Mouse (Mus musculus) embryo, embryonic 9.5 days (tissue): ENCODE data around the gene Gmpr2.

Experiments
- DNase-seq: peaks from one replicate; pipeline ENCODE4 v3.0.0-alpha.2; 2017; ENCODE audit errors: extremely low spot score

The Gmpr2 gene

DNA sequence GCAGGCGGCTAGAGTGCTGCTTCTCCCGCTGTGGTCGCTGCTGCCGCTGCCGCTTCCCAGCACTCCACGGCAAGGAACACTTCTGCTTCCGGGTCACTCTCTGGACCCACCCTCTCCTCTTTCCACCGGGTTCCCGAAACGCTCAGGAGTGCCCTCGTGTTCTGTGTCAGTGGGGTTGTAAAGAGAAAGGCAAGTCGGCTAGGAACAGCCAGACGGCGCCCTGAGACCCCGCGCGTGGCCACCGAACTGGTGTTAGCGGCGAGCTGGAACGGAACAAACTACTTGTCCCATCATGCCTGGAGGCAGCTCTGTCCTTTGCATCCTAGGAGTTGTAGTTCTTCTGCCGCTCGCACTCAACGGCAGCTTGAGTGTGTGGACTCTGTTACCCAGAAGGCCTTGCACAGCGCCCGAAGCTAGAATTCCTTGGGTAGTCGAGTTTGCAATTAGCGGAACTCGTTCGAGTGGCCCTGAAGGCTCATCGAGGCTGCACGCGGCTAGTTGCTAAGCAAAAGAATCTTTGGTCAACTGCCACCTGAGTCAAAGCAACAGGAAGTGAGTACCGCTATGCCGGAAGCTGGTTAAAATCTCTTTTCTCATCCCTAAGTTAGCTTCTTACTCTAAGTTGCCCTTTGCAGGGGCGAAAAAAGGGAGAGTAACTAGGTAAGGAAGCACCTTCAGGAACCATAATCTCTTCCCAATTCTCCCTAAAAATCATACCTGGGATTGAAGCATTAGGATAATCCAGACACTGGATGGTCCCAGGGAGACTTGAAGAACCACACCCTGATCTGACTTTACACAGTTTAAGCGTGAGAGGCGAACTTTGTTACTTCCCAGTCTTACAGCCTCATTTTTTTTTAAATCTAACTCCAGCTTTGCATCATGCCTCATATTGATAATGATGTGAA lies at the start of gene Gmpr2, which contains the start of gene Nedd8:
Gene Gmpr2, plus strand, starts transcription at position 109 of the 908 bp plus-strand sequence.
Gene Nedd8, minus strand, starts transcription at position 292 of the 908 bp plus-strand sequence.
- DNase-seq, result peak; percentile 94

DNA sequence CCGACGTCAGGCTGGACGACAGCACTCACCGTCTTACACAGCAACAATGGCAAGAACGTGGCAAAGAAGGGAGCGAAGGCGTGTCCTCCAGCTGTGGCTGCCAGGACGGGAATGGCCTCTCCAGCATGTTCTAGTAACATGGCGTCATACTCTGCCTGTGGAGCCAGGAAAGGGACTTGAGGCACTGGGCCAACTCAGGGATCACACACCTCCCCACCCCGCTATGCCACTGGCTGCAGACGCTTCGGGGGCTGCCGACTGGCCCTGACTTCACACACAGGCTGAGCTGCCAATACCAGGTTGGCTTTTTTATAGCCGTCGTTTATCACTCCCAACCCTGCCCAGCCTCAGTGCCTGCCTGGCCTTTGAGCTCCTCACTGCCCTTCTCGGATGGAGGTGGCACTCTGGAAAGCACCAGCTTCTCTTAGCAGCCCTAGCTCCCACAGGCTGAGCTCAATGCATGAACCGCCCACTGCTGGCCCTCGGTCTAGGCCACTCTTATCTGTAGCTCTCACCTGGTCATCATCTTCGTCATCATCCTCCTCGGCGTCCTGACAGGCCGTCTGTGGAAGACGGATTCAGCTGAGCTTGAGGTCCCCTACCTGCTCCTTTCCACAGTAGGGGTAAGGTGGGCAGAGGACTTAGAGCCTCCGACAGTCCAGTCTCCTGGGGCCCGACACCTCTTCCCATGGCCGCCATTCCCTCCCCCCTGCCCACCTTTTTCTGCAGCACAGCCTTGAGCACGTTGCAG lies 43.5 kb upstream of the Gmpr2 start:
- no peak for DNase-seq

- DNase-seq, result no peak
These were observed 42.4 kb upstream of the Gmpr2 start for GRCm38 (mm10) chr14:55629312-55629711.

DNA sequence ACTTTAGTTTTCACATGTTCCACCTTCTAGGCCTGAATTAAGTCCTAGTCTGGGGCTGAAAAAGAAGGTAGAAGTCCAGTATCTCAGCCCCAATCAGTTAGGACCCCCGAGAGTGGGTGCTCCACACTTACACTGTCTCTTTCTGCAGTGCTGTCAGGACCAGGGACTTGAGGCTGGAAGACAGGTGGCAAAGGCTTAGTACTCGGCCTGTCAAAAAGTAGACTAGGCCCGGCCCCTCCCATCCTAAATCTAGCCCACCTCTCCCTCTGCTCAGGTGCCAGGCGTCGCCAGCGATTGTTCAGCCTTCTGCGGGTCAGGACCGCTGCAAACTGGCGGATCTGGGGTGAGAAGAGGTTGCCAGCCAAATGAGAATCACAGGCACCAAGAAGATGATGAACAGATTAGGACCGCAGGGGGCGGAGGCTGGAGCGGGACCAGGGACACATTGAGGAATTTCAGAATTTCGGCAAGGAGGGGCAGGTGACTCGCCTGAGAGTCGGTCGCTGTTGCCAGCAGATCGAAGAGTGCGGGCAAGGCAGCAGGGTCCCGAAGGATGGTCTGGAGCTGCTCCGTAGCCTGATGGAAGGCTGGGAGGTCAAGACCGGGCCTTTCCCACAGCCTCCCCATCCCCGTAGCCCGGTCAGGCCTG lies 36.7 kb upstream of the Gmpr2 start:
- DNase-seq, result no peak

DNA sequence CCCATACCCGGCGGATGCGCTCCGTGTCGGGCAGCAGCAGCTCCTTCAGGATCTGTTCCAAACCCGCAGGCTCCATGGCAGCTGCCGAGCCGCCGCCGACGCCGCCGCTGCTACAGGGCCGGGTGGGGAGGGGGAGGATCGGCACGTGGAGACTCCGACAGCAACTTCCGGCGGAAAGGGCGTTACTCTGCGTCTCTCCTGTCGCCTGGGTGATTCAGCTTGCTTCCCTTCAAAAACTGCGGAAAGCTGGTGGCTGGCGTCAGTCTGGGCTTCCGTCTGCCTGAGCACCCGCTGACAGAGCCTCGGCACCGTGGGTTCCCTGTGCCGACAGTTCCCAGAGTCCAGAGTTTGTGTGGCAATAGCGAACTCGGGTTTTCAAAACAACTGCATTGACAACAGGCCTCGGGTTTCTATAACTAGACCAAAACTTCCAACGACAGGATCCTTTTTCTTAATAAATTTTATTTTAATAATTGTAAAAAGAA lies 36.2 kb upstream of the Gmpr2 start, which contains the start of gene Ipo4:
Gene Ipo4, minus strand, starts transcription at position 435 of the 485 bp plus-strand sequence.
- peak; percentile 88 for DNase-seq

GRCm38 (mm10) chr14:55637795-55638194 lies 33.9 kb upstream of the Gmpr2 start, which contains the start of gene Gm49378:
TSS of gene Gm49378 (minus strand) at chr14:55637895.
- no peak for DNase-seq

DNA sequence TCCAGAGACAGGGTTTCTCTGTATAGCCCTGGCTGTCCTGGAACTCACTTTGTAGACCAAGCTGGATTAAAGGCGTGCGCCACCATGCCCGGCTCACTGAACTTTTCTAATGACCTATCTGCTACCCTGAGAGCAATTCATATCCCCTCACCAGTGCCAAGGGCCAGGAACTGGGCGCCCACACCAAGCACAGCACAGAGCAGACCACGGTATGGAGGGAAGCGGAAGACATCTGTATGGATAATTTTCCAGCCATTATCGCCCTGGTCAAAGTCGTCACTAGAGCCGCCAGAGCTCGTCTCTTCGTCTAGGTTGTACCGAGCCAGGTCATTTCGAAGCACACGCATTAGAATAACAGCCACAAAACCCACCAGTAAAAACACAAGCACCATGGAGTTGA lies 30.9 kb upstream of the Gmpr2 start:
- DNase-seq, result no peak

GRCm38 (mm10) chr14:55641291-55641690 lies 30.4 kb upstream of the Gmpr2 start:
- DNase-seq, result no peak

DNA sequence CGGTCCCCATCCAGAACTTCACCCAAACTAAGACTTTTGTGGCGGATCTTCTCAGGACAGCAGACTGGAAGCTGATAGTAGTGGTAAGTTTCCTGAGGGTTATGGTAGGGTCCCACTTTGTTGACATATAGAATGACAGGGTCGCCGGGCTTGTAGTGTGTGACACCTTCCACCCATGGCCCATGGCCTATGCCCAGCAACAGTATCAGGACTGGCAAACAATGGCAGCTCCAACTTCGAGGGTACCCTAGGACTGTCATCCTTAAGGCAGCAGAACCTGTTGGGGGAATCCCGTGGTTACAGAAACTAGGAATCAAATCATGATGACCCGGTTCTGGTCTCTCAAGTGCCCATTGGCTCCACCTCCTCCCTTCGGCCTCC lies 29.1 kb upstream of the Gmpr2 start:
- no peak for DNase-seq

DNA sequence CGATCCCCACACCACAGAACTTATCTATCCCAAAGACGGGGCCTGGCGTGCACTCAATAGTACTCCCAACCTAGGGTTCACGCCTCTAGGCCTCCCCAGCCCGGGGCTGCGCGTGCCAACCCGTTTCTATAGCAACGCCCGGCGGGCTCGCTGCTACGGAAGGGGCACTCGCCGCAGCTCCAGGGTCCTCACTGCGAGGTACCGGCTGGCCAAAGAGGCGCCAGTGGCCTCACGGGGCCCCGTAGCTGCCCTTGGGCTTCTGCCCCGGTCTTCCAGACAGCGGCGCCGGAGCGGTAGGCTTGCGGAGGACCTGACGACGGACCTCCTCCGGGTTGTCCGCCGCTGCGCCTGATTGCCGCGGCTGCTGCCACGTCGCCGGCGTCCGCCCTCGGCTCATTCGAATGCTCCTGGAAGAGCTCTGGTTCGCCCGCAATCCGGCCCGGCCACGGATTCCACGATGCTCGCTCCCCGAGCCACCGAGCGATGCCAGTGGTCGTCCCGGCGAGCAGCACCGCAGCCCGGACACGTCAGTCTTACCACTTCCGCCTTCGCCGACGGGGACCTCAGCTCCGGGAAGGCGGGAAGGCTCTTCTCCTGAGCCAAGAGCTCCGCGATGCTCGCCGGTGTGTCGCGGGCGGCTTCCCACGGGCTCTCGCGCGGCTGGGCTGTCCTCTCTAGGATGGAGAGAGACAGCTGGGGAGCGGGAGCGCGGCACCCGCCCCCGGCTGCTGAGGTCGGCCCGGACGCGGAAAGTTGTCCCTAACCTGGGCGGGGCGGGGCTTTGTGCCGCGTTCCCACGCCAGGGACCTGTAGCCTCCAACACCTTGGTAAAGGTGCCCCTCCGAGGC lies 28.5 kb upstream of the Gmpr2 start, which contains the start of gene Tm9sf1:
Gene Tm9sf1, minus strand, starts transcription at position 747 of the 848 bp plus-strand sequence.
- peak; percentile 92 for DNase-seq

- DNase-seq, result peak; percentile 24
These were observed 27.4 kb upstream of the Gmpr2 start for GRCm38 (mm10) chr14:55644261-55644888.

- no peak for DNase-seq
These were observed 21.9 kb upstream of the Gmpr2 start, which contains the start of gene Tssk4 for GRCm38 (mm10) chr14:55649884-55650283. TSS of gene Tssk4 (plus strand) at chr14:55650184.

GRCm38 (mm10) chr14:55651528-55651927 lies 20.2 kb upstream of the Gmpr2 start:
- DNase-seq, result no peak

- no peak for DNase-seq
These were observed 14.8 kb upstream of the Gmpr2 start for GRCm38 (mm10) chr14:55656935-55657334.

DNA sequence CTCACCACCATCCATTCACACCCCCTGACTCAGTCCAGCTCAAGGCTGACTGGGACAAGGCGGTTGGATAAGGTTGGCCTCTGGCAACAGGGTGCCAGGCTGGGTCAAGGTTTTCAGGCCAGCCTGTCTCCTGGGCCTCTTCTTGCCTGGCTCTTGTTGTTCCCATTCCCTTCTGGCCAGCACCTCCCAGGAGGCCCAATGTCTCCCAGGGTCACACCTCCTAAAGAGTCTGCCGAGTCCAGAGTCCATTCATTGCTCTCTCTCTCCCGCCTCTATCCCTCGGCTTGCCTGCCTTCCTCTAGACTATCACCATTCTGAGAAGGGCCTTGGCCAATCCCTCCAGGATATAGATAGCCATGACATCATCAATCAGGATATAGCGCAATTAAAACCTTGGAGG lies 13.7 kb upstream of the Gmpr2 start:
- no peak for DNase-seq

- peak; percentile 82 for DNase-seq
These were observed 11.7 kb upstream of the Gmpr2 start, which contains the start of gene Mdp1 for GRCm38 (mm10) chr14:55659960-55660573. TSS of gene Mdp1 (minus strand) at chr14:55660508.

DNA sequence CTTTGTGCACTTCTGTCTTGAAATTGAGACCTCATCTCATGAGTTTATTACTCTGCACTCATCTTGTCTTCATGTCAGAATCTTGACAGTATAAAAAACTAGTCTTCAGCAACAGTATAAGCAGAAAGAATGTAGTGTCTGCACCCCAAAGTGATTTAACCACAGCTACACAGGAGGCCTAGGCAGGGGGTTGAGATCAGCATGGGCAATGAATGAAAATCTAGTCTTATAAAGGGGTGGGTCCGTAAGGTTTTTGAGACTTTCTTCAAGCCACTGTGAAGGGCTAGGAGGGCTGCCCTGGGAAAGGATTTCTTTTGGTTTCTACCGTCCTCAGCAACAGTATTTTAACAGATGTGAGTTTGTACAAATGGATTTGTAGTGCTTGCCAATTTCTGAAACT lies 11.1 kb upstream of the Gmpr2 start:
- no peak for DNase-seq

GRCm38 (mm10) chr14:55671486-55671832 lies 282 bp upstream of the Gmpr2 start:
- DNase-seq, result no peak

GRCm38 (mm10) chr14:55672741-55673060 lies 960 bp downstream of the Gmpr2 start:
- no peak for DNase-seq

DNA sequence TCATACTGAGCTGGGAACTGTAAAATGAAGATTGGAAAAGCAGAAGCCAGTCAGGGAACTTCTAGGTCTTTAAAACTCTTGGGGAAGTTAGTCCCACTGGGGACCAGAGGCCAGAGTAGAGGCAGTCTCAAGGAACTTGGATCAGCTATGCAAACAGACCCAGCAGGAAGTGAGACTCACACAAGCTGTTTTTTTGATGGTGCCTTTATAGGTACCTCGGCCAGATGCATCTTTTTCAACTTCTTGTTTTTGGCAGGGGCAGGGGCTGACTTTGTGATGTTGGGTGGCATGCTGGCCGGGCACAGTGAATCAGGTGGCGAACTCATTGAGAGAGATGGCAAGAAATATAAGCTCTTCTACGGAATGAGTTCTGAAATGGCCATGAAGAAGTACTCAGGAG lies 5.9 kb downstream of the Gmpr2 start:
- DNase-seq, result no peak
